ENCODE assay signal across 8 mouse cellular contexts in genomic region chr9:107640257-107640772, GRCm38 (mm10). TPM values are rescaled to one million over a fixed set of nuclear protein-coding genes. Genes with fewer than 3 reads are reported as not detected.
DNase-seq lines count a peak whose midpoint lies in the region; ATAC-seq and TF ChIP-seq lines count a peak whose summit lies in the region.

No protein-coding gene starts in this region.

- H3K4me2 ChIP-seq in forebrain, embryonic 11.5 days (ENCODE audit: low read depth, low read length, severe bottlenecking) = no peak overlapping the region
- no peak overlapping the region for H3K4me2 ChIP-seq in forebrain, embryonic 13.5 days
- H3K4me2 ChIP-seq in embryonic facial prominence, embryonic 11.5 days (ENCODE audit: low read depth, low read length) = no peak overlapping the region
- H3K4me2 ChIP-seq in liver, postnatal 0 days (ENCODE audit: low read depth, low read length) = peak overlapping the region; percentile 44; the same call in 1 of the 2 replicates

- TF ChIP-seq CTCF in liver, postnatal 0 days (IDR thresholded peaks at IDR 0.05; ENCODE audit: low read depth) = peak; percentile 33

- H3K36me3 ChIP-seq in forebrain, embryonic 11.5 days (ENCODE audit: control insufficient read depth, insufficient read depth, low read length) = no peaks in the 10 kb centered on the region
- H3K36me3 ChIP-seq in forebrain, embryonic 13.5 days (ENCODE audit: poor library complexity, severe bottlenecking) = no peaks in the 10 kb centered on the region
- H3K36me3 ChIP-seq in embryonic facial prominence, embryonic 11.5 days (replicated peaks; ENCODE audit: control insufficient read depth, insufficient read depth, low read depth, low read length) = no peaks in the 10 kb centered on the region
- H3K36me3 ChIP-seq in liver, postnatal 0 days (replicated peaks; ENCODE audit: insufficient read depth, low read length) = no peaks in the 10 kb centered on the region

- ATAC-seq in forebrain, embryonic 11.5 days (replicated peaks; ENCODE audit: low FRiP score) = no peak
- ATAC-seq in forebrain, embryonic 13.5 days = no peak
- ATAC-seq in embryonic facial prominence, embryonic 11.5 days (replicated peaks; ENCODE audit: insufficient number of reproducible peaks, low FRiP score, low TSS enrichment, low read depth) = no peak
- ATAC-seq in liver, postnatal 0 days = peak; percentile 21; the same call in 1 of the 2 replicates

- peaks cover 32% of the 10 kb centered on the region for H3K4me1 ChIP-seq in forebrain, embryonic 11.5 days (replicated peaks; ENCODE audit: control insufficient read depth, insufficient read depth, low read length)
- H3K4me1 ChIP-seq in forebrain, embryonic 13.5 days = peaks cover 56% of the 10 kb centered on the region
- H3K4me1 ChIP-seq in embryonic facial prominence, embryonic 11.5 days (ENCODE audit: control insufficient read depth, insufficient read depth, low read length) = peaks cover 5% of the 10 kb centered on the region
- H3K4me1 ChIP-seq in liver, postnatal 0 days (ENCODE audit: insufficient read depth) = peaks cover 17% of the 10 kb centered on the region

- no peak overlapping the region for H3K4me3 ChIP-seq in forebrain, embryonic 11.5 days (ENCODE audit: low read depth, low read length)
- H3K4me3 ChIP-seq in forebrain, embryonic 13.5 days = no peak overlapping the region
- no peak overlapping the region for H3K4me3 ChIP-seq in embryonic facial prominence, embryonic 11.5 days (ENCODE audit: low read depth, low read length)
- no peak overlapping the region for H3K4me3 ChIP-seq in liver, postnatal 0 days (ENCODE audit: low read depth, low read length)

- peak overlapping the region; percentile 37; the same call in 1 of the 2 replicates for H3K9ac ChIP-seq in forebrain, embryonic 11.5 days (ENCODE audit: low read length)
- no peak overlapping the region; the same call in 1 of the 2 replicates for H3K9ac ChIP-seq in forebrain, embryonic 13.5 days
- H3K9ac ChIP-seq in embryonic facial prominence, embryonic 11.5 days (replicated peaks; ENCODE audit: low read length) = 0 out of 2 replicates have a peak overlapping the region, but pooled peaks have one; percentile 6
- H3K9ac ChIP-seq in liver, postnatal 0 days (replicated peaks) = no peak overlapping the region

- H3K27me3 ChIP-seq in forebrain, embryonic 11.5 days (ENCODE audit: control insufficient read depth, insufficient read depth, low read length) = no peaks in the 10 kb centered on the region
- no peaks in the 10 kb centered on the region for H3K27me3 ChIP-seq in forebrain, embryonic 13.5 days
- H3K27me3 ChIP-seq in embryonic facial prominence, embryonic 11.5 days (ENCODE audit: control insufficient read depth, insufficient read depth, low read length) = no peaks in the 10 kb centered on the region
- H3K27me3 ChIP-seq in liver, postnatal 0 days (ENCODE audit: insufficient read depth, low read length) = no peaks in the 10 kb centered on the region

- 37% methylated on average over 8 of the region's 8 CpGs for WGBS in forebrain, embryonic 11.5 days
- 38% methylated on average over 8 of the region's 8 CpGs for WGBS in forebrain, embryonic 13.5 days
- WGBS in embryonic facial prominence, embryonic 11.5 days = 33% methylated on average over 8 of the region's 8 CpGs
- 21% methylated on average over 7 of the region's 8 CpGs for WGBS in liver, postnatal 0 days (ENCODE audit: insufficient replicate concordance)

- TF ChIP-seq EP300 in liver, postnatal 0 days (IDR thresholded peaks at IDR 0.05; ENCODE audit: low read depth) = no peak

- intact Hi-C loops in left cerebral cortex, postnatal 10 days (cut with DNase I) = no loop called here

- no peak overlapping the region for H3K27ac ChIP-seq in forebrain, embryonic 11.5 days (ENCODE audit: low read depth, low read length)
- no peak overlapping the region for H3K27ac ChIP-seq in forebrain, embryonic 13.5 days
- no peak overlapping the region for H3K27ac ChIP-seq in embryonic facial prominence, embryonic 11.5 days (replicated peaks; ENCODE audit: low read depth, low read length)
- H3K27ac ChIP-seq in liver, postnatal 0 days (ENCODE audit: low read depth) = peak overlapping the region; percentile 75

- H3K9me3 ChIP-seq in forebrain, embryonic 11.5 days (ENCODE audit: control insufficient read depth, low read length) = no peaks in the 10 kb centered on the region
- no peaks in the 10 kb centered on the region for H3K9me3 ChIP-seq in forebrain, embryonic 13.5 days (replicated peaks)
- no peaks in the 10 kb centered on the region for H3K9me3 ChIP-seq in embryonic facial prominence, embryonic 11.5 days (replicated peaks; ENCODE audit: control insufficient read depth, low read length)
- H3K9me3 ChIP-seq in liver, postnatal 0 days (ENCODE audit: low read length) = no peaks in the 10 kb centered on the region

- no peak for DNase-seq in forebrain, embryonic 11.5 days (ENCODE audit: low spot score)
- peak; percentile 94 for DNase-seq in 416B (ENCODE audit: low read depth)
- DNase-seq in embryonic facial prominence, embryonic 11.5 days (ENCODE audit: low spot score) = no peak
- peak; percentile 59 for DNase-seq in liver, postnatal 0 days
- no peak for DNase-seq in left cerebral cortex, postnatal 10 days (ENCODE audit: extremely low spot score in 1 of 2, low spot score in 2 of 2)
- DNase-seq in adrenal gland, postnatal 25 days = no peak
- DNase-seq in cerebellum, postnatal 25 days = no peak

RNA-seq across cellular contexts. Expression of gene Gnai2, which starts 5.1 kb away (rescaled TPM):
- polyA plus RNA-seq in forebrain, embryonic 11.5 days (2014; fragmentation: Nextera tagmentation; extraction: Ambion mirVana) = 527 and 580 TPM in 2 replicates
- polyA plus RNA-seq in forebrain, embryonic 13.5 days (2015; fragmentation: Nextera tagmentation; extraction: Ambion mirVana) = 397 and 426 TPM in 2 replicates
- polyA plus RNA-seq in embryonic facial prominence, embryonic 11.5 days (2014; fragmentation: Nextera tagmentation; extraction: Ambion mirVana) = 369 and 379 TPM in 2 replicates
- polyA plus RNA-seq in liver, postnatal 0 days (2015; fragmentation: Nextera tagmentation; extraction: Ambion mirVana) = 146 and 159 TPM in 2 replicates
- total RNA-seq in left cerebral cortex, postnatal 10 days (2021) = 100 to 1,000 TPM; 229 to 244 TPM
- total RNA-seq in adrenal gland, postnatal 25 days (2021) = 202 and 238 TPM in 2 replicates

RNA-seq across cellular contexts. Expression of gene Slc38a3, which starts 29.0 kb away (rescaled TPM):
- polyA plus RNA-seq in forebrain, embryonic 11.5 days (2014; fragmentation: Nextera tagmentation; extraction: Ambion mirVana) = 6.7 TPM in 2 replicates
- polyA plus RNA-seq in forebrain, embryonic 13.5 days (2015; fragmentation: Nextera tagmentation; extraction: Ambion mirVana) = 14.3 and 14.6 TPM in 2 replicates
- 7.0 and 7.6 TPM in 2 replicates for polyA plus RNA-seq in embryonic facial prominence, embryonic 11.5 days (2014; fragmentation: Nextera tagmentation; extraction: Ambion mirVana)
- polyA plus RNA-seq in liver, postnatal 0 days (2015; fragmentation: Nextera tagmentation; extraction: Ambion mirVana) = 147 and 174 TPM in 2 replicates
- total RNA-seq in left cerebral cortex, postnatal 10 days (2021) = 10 to 100 TPM; 84.1 to 90.3 TPM
- total RNA-seq in adrenal gland, postnatal 25 days (2021) = 0.39 and 8.5 TPM in 2 replicates

RNA-seq across cellular contexts. Expression of gene Sema3b, which starts 31.3 kb away (rescaled TPM):
- 1.7 TPM in 2 replicates for polyA plus RNA-seq in forebrain, embryonic 11.5 days (2014; fragmentation: Nextera tagmentation; extraction: Ambion mirVana)
- polyA plus RNA-seq in forebrain, embryonic 13.5 days (2015; fragmentation: Nextera tagmentation; extraction: Ambion mirVana) = 1.8 and 2.0 TPM in 2 replicates
- polyA plus RNA-seq in embryonic facial prominence, embryonic 11.5 days (2014; fragmentation: Nextera tagmentation; extraction: Ambion mirVana) = 1.1 and 1.3 TPM in 2 replicates
- 0.41 and 0.56 TPM in 2 replicates for polyA plus RNA-seq in liver, postnatal 0 days (2015; fragmentation: Nextera tagmentation; extraction: Ambion mirVana)
- 1 to 10 TPM; 2.7 to 2.9 TPM for total RNA-seq in left cerebral cortex, postnatal 10 days (2021)
- total RNA-seq in adrenal gland, postnatal 25 days (2021) = 5.1 and 8.4 TPM in 2 replicates

RNA-seq across cellular contexts. Expression of gene Gnat1, which starts 39.2 kb away (rescaled TPM):
- polyA plus RNA-seq in forebrain, embryonic 11.5 days (2014; fragmentation: Nextera tagmentation; extraction: Ambion mirVana) = 1.6 and 2.6 TPM in 2 replicates
- 1.3 and 1.8 TPM in 2 replicates for polyA plus RNA-seq in forebrain, embryonic 13.5 days (2015; fragmentation: Nextera tagmentation; extraction: Ambion mirVana)
- 1.4 TPM in 1 of 2 replicates, not detected in the other for polyA plus RNA-seq in embryonic facial prominence, embryonic 11.5 days (2014; fragmentation: Nextera tagmentation; extraction: Ambion mirVana)
- 5.8 and 6.2 TPM in 2 replicates for polyA plus RNA-seq in liver, postnatal 0 days (2015; fragmentation: Nextera tagmentation; extraction: Ambion mirVana)
- total RNA-seq in left cerebral cortex, postnatal 10 days (2021) = under 1 TPM; 0.32 to 0.93 TPM
- total RNA-seq in adrenal gland, postnatal 25 days (2021) = not detected in 2 replicates

RNA-seq across cellular contexts. Expression of gene Ifrd2, which starts 52.9 kb away (rescaled TPM):
- 35.0 and 37.2 TPM in 2 replicates for polyA plus RNA-seq in forebrain, embryonic 11.5 days (2014; fragmentation: Nextera tagmentation; extraction: Ambion mirVana)
- 15.4 and 20.8 TPM in 2 replicates for polyA plus RNA-seq in forebrain, embryonic 13.5 days (2015; fragmentation: Nextera tagmentation; extraction: Ambion mirVana)
- 42.3 and 42.9 TPM in 2 replicates for polyA plus RNA-seq in embryonic facial prominence, embryonic 11.5 days (2014; fragmentation: Nextera tagmentation; extraction: Ambion mirVana)
- polyA plus RNA-seq in liver, postnatal 0 days (2015; fragmentation: Nextera tagmentation; extraction: Ambion mirVana) = 63.6 and 68.0 TPM in 2 replicates
- 10 to 100 TPM; 10.1 to 12.5 TPM for total RNA-seq in left cerebral cortex, postnatal 10 days (2021)
- 47.0 and 54.5 TPM in 2 replicates for total RNA-seq in adrenal gland, postnatal 25 days (2021)

Comparison
In these comparisons a context has a peak if more than half of its experiments do, and no peak if none do; other contexts are left out.
1. H3K9ac ChIP-seq: peak in forebrain, embryonic 11.5 days (single experiment) and embryonic facial prominence, embryonic 11.5 days (single experiment); none in forebrain, embryonic 13.5 days (single experiment) and liver, postnatal 0 days (single experiment).
2. DNase-seq: peak in 416B (single experiment) and liver, postnatal 0 days (single experiment); none in forebrain, embryonic 11.5 days (single experiment), embryonic facial prominence, embryonic 11.5 days (single experiment), left cerebral cortex, postnatal 10 days (0 of 2), adrenal gland, postnatal 25 days (single experiment) and cerebellum, postnatal 25 days (0 of 2).